Mouse (Mus musculus) C2C12 (cell line): ENCODE data around the gene Igdcc3.

Experiments
- CEBPB ChIP-seq: IDR thresholded peaks from one replicate; pipeline ENCODE4 v1.6.1; 2011; ENCODE audit warnings: low read depth, mild to moderate bottlenecking, control low read depth, moderate library complexity
- CTCF ChIP-seq: IDR thresholded peaks from one replicate; pipeline ENCODE4 v1.5.1; 2011; ENCODE audit not compliant: control insufficient read depth, insufficient read depth, insufficient read length
- MAX ChIP-seq: IDR thresholded peaks from one replicate; pipeline ENCODE4 v1.6.1; 2011; ENCODE audit warnings: mild to moderate bottlenecking, control low read depth
- USF1 ChIP-seq: IDR thresholded peaks from one replicate; pipeline ENCODE4 v1.6.1; 2011; ENCODE audit warnings: low read depth, mild to moderate bottlenecking, control low read depth, moderate library complexity

GRCm38 (mm10) chr9:65216972-65217371 is 76.0 kb downstream of the Igdcc3 start:
- no peak for TF ChIP-seq CTCF
- no peak for TF ChIP-seq USF1
- no peak for TF ChIP-seq CEBPB
- no peak for TF ChIP-seq MAX
